Mouse (Mus musculus): ENCODE data around the gene Arfip1.
A peak's percentile ranks its signal among the peaks of the same experiment; 100 is the strongest.

Arfip1 gene

GRCm38 (mm10) chr3:84484333-84484732 is 98.1 kb downstream of the Arfip1 start:
- peak; percentile 54 to 63 for DNase-seq

DNA sequence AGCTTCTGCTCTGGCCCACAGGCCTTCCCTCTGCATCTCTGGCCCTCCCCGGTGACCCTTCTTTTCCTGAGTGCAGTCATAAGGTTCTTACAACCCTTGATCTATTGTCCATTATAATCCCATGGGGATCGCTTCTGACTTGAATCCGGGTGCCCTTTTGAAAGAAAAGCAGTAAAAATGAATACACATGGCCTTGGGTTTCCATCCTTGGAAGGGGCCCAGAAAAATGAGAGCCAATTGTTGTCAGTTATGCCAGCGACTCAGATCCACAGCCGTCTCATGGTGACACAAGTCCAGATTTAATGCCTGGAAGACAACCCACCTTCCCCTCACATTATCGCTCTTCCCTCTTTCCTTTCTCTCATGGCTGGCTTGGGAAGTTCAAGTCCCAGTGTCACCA is 100.3 kb downstream of the Arfip1 start:
- no peak for DNase-seq

- peak; percentile 72 to 80 for DNase-seq
Observed at GRCm38 (mm10) chr3:84481104-84481503, 101.3 kb downstream of the Arfip1 start.

- DNase-seq: peak; percentile 79 to 86
Observed at GRCm38 (mm10) chr3:84480006-84480897, 102.2 kb downstream of the Arfip1 start, which contains the start of gene Fhdc1. Gene Fhdc1 (minus strand): TSS chr3:84480429.

- DNase-seq: peak; percentile 66 to 79
Observed at GRCm38 (mm10) chr3:84479293-84480005, 103.0 kb downstream of the Arfip1 start.

GRCm38 (mm10) chr3:84478896-84479292 is 103.5 kb downstream of the Arfip1 start:
- no peak for DNase-seq

- no peak for DNase-seq
Observed at GRCm38 (mm10) chr3:84478195-84478594, 104.2 kb downstream of the Arfip1 start.

GRCm38 (mm10) chr3:84477498-84477897 is 104.9 kb downstream of the Arfip1 start:
- DNase-seq: no peak

DNA sequence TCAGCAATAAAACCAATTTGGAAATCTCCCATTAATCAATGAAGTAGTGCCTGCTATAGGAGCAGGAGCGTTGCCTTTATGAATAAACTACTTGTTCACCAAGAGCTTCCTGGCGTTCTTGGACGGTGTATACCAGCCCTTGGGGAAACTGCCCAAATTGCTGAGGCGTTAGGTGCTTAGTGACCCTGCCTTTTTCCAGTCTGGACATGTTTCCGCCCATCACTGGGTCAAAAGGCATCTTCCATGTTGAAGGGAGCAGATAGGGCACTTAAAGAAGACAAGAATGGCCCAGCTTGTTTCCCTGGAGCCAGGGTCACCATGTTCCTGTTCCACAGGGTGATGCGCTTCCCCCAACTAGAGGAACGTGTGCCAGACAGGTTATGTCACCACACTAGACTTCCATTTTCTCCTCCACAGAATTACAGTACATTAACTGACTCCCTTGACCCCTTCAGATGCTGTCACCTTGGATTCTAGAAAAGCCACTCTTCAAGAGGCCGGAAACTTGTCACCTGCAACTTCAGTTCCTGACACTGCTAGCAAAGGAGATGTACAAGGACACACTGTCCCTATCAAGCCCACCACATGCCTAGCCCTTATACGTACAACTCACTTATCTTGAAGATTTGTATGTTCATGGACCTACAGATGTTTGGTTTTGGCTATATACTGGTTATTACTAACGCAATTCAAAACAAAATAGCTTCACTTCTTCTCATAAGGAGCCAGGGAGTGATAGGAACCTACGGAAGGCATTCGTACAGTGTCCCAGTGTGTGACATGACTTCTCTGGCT is 107.2 kb downstream of the Arfip1 start:
- no peak for DNase-seq

- no peak for DNase-seq
Observed at GRCm38 (mm10) chr3:84474398-84474797, 108.0 kb downstream of the Arfip1 start.

GRCm38 (mm10) chr3:84472955-84473354 is 109.5 kb downstream of the Arfip1 start:
- DNase-seq: peak in 1 of 2 experiments; percentile 45

DNA sequence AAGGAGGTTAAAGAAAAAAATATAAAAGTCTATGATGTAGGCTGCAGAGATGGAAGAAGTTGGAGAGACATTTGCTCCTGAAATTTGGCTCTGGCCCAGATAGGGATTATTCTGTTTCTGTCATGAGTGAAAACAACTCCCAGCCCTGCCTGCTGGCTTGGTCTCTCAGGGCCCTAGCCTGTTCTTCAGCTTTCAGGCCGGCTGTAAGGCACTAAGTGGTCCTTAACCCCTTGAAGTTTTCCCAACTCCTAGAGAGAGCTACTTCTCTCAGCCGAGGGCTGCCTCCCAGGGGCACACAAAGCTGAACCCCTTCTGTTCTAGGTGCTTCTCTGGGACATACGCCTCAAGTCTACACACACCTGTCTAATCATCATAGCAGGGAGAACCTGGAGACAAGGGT is 109.9 kb downstream of the Arfip1 start:
- DNase-seq: peak in 1 of 2 experiments; percentile 46

GRCm38 (mm10) chr3:84471146-84471545 is 111.3 kb downstream of the Arfip1 start:
- no peak for DNase-seq

GRCm38 (mm10) chr3:84468111-84468453 is 114.3 kb downstream of the Arfip1 start:
- DNase-seq: no peak

GRCm38 (mm10) chr3:84467419-84468110 is 114.9 kb downstream of the Arfip1 start:
- DNase-seq: no peak

- DNase-seq: no peak
Observed at GRCm38 (mm10) chr3:84465822-84466500, 116.5 kb downstream of the Arfip1 start.

DNA sequence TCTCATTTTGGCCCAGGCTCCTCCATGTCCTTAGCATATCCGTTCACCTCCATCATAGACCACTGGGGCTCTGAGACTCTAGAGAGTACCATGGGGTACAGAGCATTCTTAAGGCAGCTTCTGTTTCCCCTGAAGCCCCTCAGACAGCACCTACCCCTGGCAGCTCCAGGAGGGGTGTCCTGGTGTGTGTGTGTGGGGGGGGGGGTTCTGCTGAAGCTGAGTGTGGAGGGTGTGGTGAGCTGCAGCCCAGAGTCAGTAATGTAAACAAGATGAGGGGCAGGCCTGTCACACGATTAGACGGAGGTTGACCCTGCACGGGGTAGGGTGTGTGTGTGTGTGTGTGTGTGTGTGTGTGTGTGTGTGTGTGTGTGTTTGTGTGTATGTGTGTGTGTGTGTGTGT is 120.7 kb downstream of the Arfip1 start:
- DNase-seq: no peak

- no peak for DNase-seq
Observed at GRCm38 (mm10) chr3:84460952-84461351, 121.5 kb downstream of the Arfip1 start.

GRCm38 (mm10) chr3:84460499-84460898 is 121.9 kb downstream of the Arfip1 start:
- DNase-seq: no peak

DNA sequence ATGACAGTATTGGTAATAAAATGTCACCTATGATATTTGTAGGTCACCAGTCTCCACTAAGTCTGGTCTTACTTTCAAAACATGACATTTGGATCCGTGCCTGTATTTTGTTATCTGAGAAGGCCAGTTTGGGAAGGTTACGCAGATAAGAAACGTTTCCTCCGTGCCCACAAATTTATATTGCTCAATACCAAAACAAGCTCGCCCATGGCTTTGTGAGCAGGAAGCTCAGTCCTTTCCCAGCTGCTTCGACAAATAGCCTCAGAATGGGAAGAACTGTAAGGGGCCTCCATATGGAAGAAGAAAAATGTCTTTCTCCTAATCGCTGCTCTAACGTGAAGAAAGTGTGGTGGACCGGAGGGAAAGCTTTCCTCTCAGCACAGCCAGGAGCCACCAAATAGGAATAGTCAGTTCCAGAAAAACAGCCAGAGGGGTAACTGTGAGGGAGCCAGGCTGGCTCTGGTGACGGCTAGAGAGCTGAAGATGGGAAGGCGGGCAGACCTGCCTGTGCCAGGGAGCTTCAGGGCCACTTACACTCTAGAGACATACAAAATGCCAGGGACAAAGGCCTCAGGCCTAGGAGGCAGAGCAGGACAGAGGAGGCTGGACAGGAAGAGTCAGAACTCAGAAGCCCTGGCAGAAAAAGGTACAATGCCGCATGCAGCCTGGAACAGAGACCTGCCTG is 126.5 kb downstream of the Arfip1 start:
- DNase-seq: peak in 1 of 2 experiments; percentile 59

DNA sequence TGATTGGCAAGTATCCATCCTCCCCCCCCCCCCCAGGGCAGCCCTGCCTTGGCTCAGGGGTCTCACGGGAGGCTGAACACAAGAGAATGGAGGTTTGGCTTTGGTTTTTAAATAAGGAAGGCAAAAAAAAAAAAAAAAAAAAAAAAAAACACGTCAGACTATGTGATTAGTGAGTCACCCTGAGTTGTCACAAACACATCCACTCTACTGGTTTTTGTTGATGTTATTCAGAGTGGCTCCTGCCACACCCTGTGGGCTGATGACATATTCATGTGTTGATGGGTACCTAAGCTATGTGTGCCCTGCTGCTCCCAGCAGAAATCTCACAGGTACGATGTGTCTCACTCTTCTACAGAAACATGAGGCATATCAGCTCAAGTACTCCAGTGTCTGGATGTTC is 131.8 kb downstream of the Arfip1 start:
- DNase-seq: no peak

Measured in lung, adult 18-20 months (tissue).